Mouse (Mus musculus): ENCODE results near the gene Prr5l. TPM values are rescaled to one million over a fixed set of nuclear protein-coding genes. Genes with fewer than 3 reads are reported as not detected.

Prr5l gene
- polyA plus RNA-seq, 3 experiments from 2014 or later, result 1.0 to 2.4 (median 2.4) TPM

Other genes with a start within 250 kb of the Prr5l start
- not detected for gene Rag1, start 233.5 kb downstream of the Prr5l start, polyA plus RNA-seq (2017; shearing (Covaris generic))
- under 1 TPM in 2 of 3 experiments, not detected in 1; 0.59 to 0.79 TPM for gene B230118H07Rik, start 233.5 kb downstream of the Prr5l start, polyA plus RNA-seq (2017; shearing (Covaris generic))
- 10 to 100 TPM; 10.8 to 15.1 (median 14.4) TPM for gene Traf6, start 204.6 kb downstream of the Prr5l start, polyA plus RNA-seq (2017; shearing (Covaris generic))
- gene Commd9, start 3.2 kb upstream of the Prr5l start, polyA plus RNA-seq (2017; shearing (Covaris generic)), result 10 to 100 TPM; 14.2 to 32.2 (median 21.2) TPM

Measured in inflammation-experienced regulatory T-cells, adult 6 months (primary cell).